Mouse (Mus musculus) thymus, postnatal 0 days (tissue): ENCODE measurements around the gene Bex4. TPM values are rescaled to one million over a fixed set of nuclear protein-coding genes. Genes with fewer than 3 reads are reported as not detected.

ENCODE experiments used
- DNase-seq: peaks from one replicate; pipeline ENCODE4 v3.0.0-alpha.2; 2015; ENCODE audit warnings: low spot score
- microRNA-seq: library from miRNA; unstranded; fragments of <30 nt; microRNA quantifications from one replicate; pipeline ENCODE4, GENCODE M21; 2016; ENCODE audit warnings: borderline number of aligned reads
- polyA plus RNA-seq: library from polyadenylated mRNA; unstranded; fragments of >200 nt; fragmentation: Nextera tagmentation; extraction: Ambion mirVana; gene quantifications from 2 replicates; pipeline ENCODE4 v1.2.1, GENCODE M21; 2015

Bex4 gene
- polyA plus RNA-seq, 1 experiment from 2014 or later: 3.5 TPM

GRCm38 (mm10) chrX:136180897-136181553 is 42.2 kb downstream of the Bex4 start:
- DNase-seq: peak; percentile 40

- no peak for DNase-seq
These were observed 44.3 kb downstream of the Bex4 start for GRCm38 (mm10) chrX:136183107-136183506.

Small RNA genes lying within 50 kb of the gene (microRNA-seq; reads per million reads assigned to microRNA genes)
- not detected for gene Mir6383

Other genes with a start within 250 kb of the Bex4 start
- gene Arxes2, start 145.2 kb upstream of the Bex4 start, polyA plus RNA-seq: 16.2 and 18.6 TPM in 2 replicates
- gene Arxes1, start 105.6 kb upstream of the Bex4 start, polyA plus RNA-seq: 2.6 and 2.7 TPM in 2 replicates
- gene Bex2, start 70.8 kb upstream of the Bex4 start, polyA plus RNA-seq: 29.3 and 31.8 TPM in 2 replicates
- gene Nxf3, start 53.7 kb upstream of the Bex4 start, polyA plus RNA-seq: 0.05 TPM in 1 of 2 replicates, not detected in the other
- gene Tceal8, start 33.3 kb downstream of the Bex4 start, polyA plus RNA-seq: 43.7 and 45.0 TPM in 2 replicates
- 0.27 and 0.31 TPM in 2 replicates for gene Tceal5, start 64.9 kb downstream of the Bex4 start, polyA plus RNA-seq
- 0.23 and 0.78 TPM in 2 replicates for gene Tceal7, start 75.8 kb downstream of the Bex4 start, polyA plus RNA-seq
- gene Bex1, start 76.5 kb downstream of the Bex4 start, polyA plus RNA-seq: 10.2 and 13.8 TPM in 2 replicates
- gene Tceal9, start 106.1 kb downstream of the Bex4 start, polyA plus RNA-seq: 158 and 169 TPM in 2 replicates
- 165 and 185 TPM in 2 replicates for gene Bex3, start 131.3 kb downstream of the Bex4 start, polyA plus RNA-seq